Mouse (Mus musculus) kidney, embryonic 16.5 days (tissue): ENCODE measurements around the gene Spon1. TPM values are rescaled to one million over a fixed set of nuclear protein-coding genes. Genes with fewer than 3 reads are reported as not detected.

Source experiments
- ATAC-seq: fragments of 200-750 bp; cut with Nextera tagmentation; 2 replicates; pipeline ENCODE4 v1.8.0; 2017; ENCODE audit warnings: moderate TSS enrichment; ENCODE audit not compliant: low FRiP score, low TSS enrichment
- H3K27ac ChIP-seq: fragments of 300-500 bp; sonication (generic); 2 replicates; pipeline ENCODE4 v1.5.1; 2014; ENCODE audit warnings: low read length
- H3K27me3 ChIP-seq: fragments of 300-500 bp; sonication (generic); 2 replicates; pipeline ENCODE4 v1.6.1; 2014; ENCODE audit warnings: low read length, control low read depth, mixed read lengths; ENCODE audit not compliant: insufficient read depth
- H3K36me3 ChIP-seq: fragments of 300-500 bp; sonication (generic); 2 replicates; pipeline ENCODE4 v1.6.1; 2014; ENCODE audit warnings: low read length, control low read depth, mixed read lengths; ENCODE audit not compliant: insufficient read depth
- H3K4me1 ChIP-seq: fragments of 300-500 bp; sonication (generic); 2 replicates; pipeline ENCODE4 v1.6.1; 2014; ENCODE audit warnings: low read length, control low read depth, mixed read lengths; ENCODE audit not compliant: insufficient read depth
- H3K4me2 ChIP-seq: fragments of 300-500 bp; sonication (generic); replicated peaks from 2 replicates; pipeline ENCODE4 v1.6.1; 2014; ENCODE audit warnings: low read depth, low read length
- H3K4me3 ChIP-seq: fragments of 300-500 bp; sonication (generic); 2 replicates; pipeline ENCODE4 v1.5.1; 2014; ENCODE audit warnings: mild to moderate bottlenecking, low read length
- H3K9ac ChIP-seq: fragments of 300-500 bp; sonication (generic); replicated peaks from 2 replicates; pipeline ENCODE4 v1.6.1; 2014; ENCODE audit warnings: low read length
- H3K9me3 ChIP-seq: fragments of 300-500 bp; sonication (generic); 2 replicates; pipeline ENCODE4 v1.6.1; 2016; ENCODE audit warnings: low read length, control low read depth
- WGBS: fragments of 180-500 bp; shearing (Covaris S2); extraction: QIAGEN DNeasy Blood & Tissue Kit; methylation state at CpG from one replicate; pipeline ENCODE4 v1.1.7; 2014; 5-methylcytosine and 5-hydroxymethylcytosine counted together
- polyA plus RNA-seq: library from polyadenylated mRNA; unstranded; fragments of >200 nt; fragmentation: Nextera tagmentation; extraction: Ambion mirVana; gene quantifications from 2 replicates; pipeline ENCODE4 v1.2.1, GENCODE M21; 2015

Gene Spon1
- polyA plus RNA-seq, 1 experiment from 2014 or later: 13.7 TPM

DNA sequence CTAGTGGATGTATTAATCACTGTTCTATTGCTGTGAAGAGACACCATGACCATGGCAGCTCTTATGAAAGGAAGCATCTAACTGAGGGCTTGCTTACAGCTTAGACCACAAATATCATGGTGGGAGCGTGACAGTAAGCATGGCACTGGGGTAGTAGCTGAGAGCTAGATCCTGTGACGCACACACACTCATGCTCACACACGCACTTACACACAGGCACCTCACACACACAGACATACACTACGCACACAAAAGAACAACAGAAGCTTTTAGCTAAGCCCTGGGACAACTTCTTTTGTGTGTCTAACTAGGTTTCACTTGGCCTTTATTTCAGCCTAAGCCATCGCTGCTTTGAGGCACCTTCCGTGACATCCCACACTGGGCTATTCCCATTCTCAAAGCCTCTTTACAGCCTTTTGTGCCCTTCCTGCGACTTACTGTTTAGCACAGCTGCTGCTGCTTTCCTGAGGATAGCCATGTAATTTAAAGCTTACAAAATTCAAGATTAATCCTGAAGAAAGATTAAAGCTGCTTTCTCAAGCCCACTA, 138.6 kb downstream of the Spon1 start:
- H3K9me3 ChIP-seq: no peaks in the 10 kb centered on the region
- H3K36me3 ChIP-seq: no peaks in the 10 kb centered on the region
- WGBS: 86% methylated on average over 7 of the region's 7 CpGs
- H3K4me1 ChIP-seq: 0 out of 2 replicates have a peak, but pooled peaks cover 3% of the 10 kb centered on the region
- no peak overlapping the region for H3K4me3 ChIP-seq
- no peak overlapping the region for H3K4me2 ChIP-seq
- H3K27ac ChIP-seq: no peak overlapping the region
- H3K27me3 ChIP-seq: no peaks in the 10 kb centered on the region
- no peak overlapping the region for H3K9ac ChIP-seq
- ATAC-seq: no peak

- Histone ChIP-seq H3K9me3 (no peaks in the 10 kb centered on the region), H3K4me2 (no peak overlapping the region), H3K27ac (no peak overlapping the region), H3K36me3 (no peaks in the 10 kb centered on the region), H3K4me3 (no peak overlapping the region), H3K9ac (no peak overlapping the region), H3K27me3 (no peaks in the 10 kb centered on the region), H3K4me1 (no peaks in the 10 kb centered on the region)
- peak; percentile 57 for ATAC-seq
- 28% methylated on average over 12 of the region's 12 CpGs for WGBS
These were observed 143.5 kb downstream of the Spon1 start for GRCm38 (mm10) chr7:113909161-113909825.

DNA sequence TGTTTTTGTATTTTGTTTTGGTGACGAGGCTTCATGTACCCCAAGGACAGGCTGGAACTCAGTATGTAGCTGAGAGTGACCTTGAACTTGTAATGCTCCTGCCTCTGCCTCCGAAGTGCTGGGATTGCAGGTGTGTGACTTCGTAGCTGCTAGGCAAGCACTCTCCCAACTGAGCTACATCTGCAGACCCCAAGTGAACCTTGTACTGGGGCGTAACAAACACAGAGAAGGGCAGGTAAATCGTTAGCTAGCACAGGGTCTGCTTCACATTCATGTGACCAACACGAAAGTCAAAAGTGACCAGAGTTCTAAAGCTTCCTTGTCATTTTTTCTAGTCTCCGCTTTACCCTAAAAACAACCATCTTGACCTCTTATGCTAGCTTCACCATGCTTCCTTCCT, 145.1 kb downstream of the Spon1 start:
- H3K36me3 ChIP-seq: no peaks in the 10 kb centered on the region
- ATAC-seq: no peak; the same call in 1 of the 2 replicates
- H3K4me2 ChIP-seq: no peak overlapping the region
- no peaks in the 10 kb centered on the region for H3K4me1 ChIP-seq
- WGBS: 82% methylated on average over 7 of the region's 7 CpGs
- H3K9ac ChIP-seq: no peak overlapping the region
- H3K9me3 ChIP-seq: no peaks in the 10 kb centered on the region
- H3K4me3 ChIP-seq: no peak overlapping the region
- no peaks in the 10 kb centered on the region for H3K27me3 ChIP-seq
- H3K27ac ChIP-seq: no peak overlapping the region

DNA sequence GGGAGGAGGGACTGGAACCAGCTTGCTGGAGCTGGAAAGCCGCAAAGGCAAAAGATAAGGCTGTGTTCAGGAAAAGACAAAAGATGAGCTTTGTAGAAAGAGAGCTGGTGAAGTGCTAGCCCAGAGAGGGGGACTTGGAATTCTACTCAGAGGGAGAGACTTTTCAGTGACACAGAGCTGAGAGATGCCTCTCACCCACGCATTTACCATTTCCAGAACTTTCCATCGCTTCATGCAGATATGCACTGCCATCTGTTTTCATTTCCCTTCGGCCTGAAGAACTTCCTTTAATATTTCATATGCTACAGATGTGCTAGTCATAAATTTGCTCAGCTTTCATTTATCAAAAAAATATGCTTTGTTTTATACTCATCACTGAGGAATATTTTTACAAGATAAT, 150.1 kb downstream of the Spon1 start:
- no peak overlapping the region for H3K27ac ChIP-seq
- H3K4me3 ChIP-seq: no peak overlapping the region
- H3K9ac ChIP-seq: no peak overlapping the region
- ATAC-seq: no peak
- no peaks in the 10 kb centered on the region for H3K27me3 ChIP-seq
- 70% methylated on average over 4 of the region's 4 CpGs for WGBS
- H3K4me2 ChIP-seq: no peak overlapping the region
- H3K4me1 ChIP-seq: no peaks in the 10 kb centered on the region
- H3K36me3 ChIP-seq: no peaks in the 10 kb centered on the region
- no peaks in the 10 kb centered on the region for H3K9me3 ChIP-seq

GRCm38 (mm10) chr7:113918916-113919315, 153.1 kb downstream of the Spon1 start:
- Histone ChIP-seq H3K4me3 (no peak overlapping the region), H3K9me3 (no peaks in the 10 kb centered on the region), H3K27me3 (no peaks in the 10 kb centered on the region), H3K4me2 (no peak overlapping the region), H3K36me3 (no peaks in the 10 kb centered on the region), H3K9ac (no peak overlapping the region), H3K27ac (no peak overlapping the region), H3K4me1 (no peaks in the 10 kb centered on the region)
- 92% methylated on average over 3 of the region's 3 CpGs for WGBS
- ATAC-seq: no peak

DNA sequence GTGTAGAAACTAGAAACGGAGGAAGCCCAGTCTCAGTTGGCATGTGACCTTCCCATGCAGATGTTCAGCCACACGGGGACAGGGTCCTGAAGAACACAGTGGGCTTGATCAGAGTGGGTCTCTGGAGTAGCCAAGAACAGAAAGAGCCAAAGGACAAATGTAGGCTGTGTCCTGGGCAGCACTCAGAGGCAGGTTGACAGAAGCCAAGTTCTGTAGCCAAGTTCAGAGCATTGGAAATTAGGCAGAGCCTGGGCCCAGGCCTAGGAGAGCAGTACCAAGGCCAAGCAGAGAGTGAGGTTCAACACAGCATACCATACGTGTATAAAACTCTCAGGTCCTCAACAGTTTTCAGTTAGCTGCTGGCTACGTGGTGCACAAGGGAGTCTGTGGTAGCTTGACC, 153.7 kb downstream of the Spon1 start:
- H3K4me1 ChIP-seq: no peaks in the 10 kb centered on the region
- 84% methylated on average over 4 of the region's 4 CpGs for WGBS
- no peaks in the 10 kb centered on the region for H3K27me3 ChIP-seq
- H3K9me3 ChIP-seq: no peaks in the 10 kb centered on the region
- H3K9ac ChIP-seq: no peak overlapping the region
- ATAC-seq: no peak
- no peak overlapping the region for H3K4me3 ChIP-seq
- H3K4me2 ChIP-seq: no peak overlapping the region
- H3K36me3 ChIP-seq: no peaks in the 10 kb centered on the region
- H3K27ac ChIP-seq: no peak overlapping the region

DNA sequence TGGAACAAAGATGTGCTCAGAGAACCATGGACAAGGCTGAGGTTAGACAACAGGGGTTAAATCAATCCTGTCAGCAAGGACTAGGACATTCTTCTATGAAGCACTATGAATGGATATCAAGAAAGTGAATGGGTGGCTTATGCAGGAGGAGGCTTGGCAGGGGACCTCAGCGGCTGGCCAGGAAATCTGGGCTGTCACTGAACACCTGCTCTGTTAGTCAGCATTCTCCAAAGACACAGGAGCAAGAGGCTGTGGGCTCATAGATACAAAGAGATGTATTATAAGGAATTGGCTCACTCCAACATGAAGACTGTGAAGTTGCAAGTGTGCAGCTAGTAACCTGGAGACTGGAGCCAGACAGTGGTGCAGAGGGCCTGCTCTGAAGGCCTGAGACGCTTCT, 154.3 kb downstream of the Spon1 start:
- WGBS: 85% methylated on average over 2 of the region's 2 CpGs
- no peak overlapping the region for H3K4me2 ChIP-seq
- H3K9me3 ChIP-seq: no peaks in the 10 kb centered on the region
- no peak for ATAC-seq
- H3K4me3 ChIP-seq: no peak overlapping the region
- no peaks in the 10 kb centered on the region for H3K4me1 ChIP-seq
- no peak overlapping the region for H3K27ac ChIP-seq
- H3K36me3 ChIP-seq: no peaks in the 10 kb centered on the region
- H3K9ac ChIP-seq: no peak overlapping the region
- H3K27me3 ChIP-seq: no peaks in the 10 kb centered on the region

DNA sequence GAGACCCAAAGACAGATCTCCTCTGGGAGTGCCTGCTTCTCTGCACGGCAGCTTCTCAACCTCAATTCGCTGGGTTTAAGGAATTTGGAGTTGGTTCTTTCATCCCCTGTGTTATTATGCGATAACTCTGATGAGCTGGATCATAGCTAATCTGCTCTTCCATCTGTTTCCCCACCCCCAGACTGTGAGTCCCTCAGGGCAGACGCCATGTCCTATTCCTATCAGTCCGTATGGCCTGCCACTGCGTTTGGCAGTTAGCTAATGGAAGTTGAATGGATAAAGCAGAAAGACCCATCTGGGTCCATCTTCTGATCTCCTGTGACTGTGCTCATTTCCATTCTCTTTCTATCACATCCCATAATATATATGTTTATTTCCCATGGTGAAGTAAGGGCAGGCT, 158.8 kb downstream of the Spon1 start:
- H3K27ac ChIP-seq: no peak overlapping the region
- H3K4me2 ChIP-seq: no peak overlapping the region
- ATAC-seq: no peak
- no peaks in the 10 kb centered on the region for H3K4me1 ChIP-seq
- no peak overlapping the region for H3K4me3 ChIP-seq
- H3K9ac ChIP-seq: no peak overlapping the region
- WGBS: 90% methylated on average over 6 of the region's 6 CpGs
- H3K36me3 ChIP-seq: no peaks in the 10 kb centered on the region
- H3K9me3 ChIP-seq: no peaks in the 10 kb centered on the region
- no peaks in the 10 kb centered on the region for H3K27me3 ChIP-seq

DNA sequence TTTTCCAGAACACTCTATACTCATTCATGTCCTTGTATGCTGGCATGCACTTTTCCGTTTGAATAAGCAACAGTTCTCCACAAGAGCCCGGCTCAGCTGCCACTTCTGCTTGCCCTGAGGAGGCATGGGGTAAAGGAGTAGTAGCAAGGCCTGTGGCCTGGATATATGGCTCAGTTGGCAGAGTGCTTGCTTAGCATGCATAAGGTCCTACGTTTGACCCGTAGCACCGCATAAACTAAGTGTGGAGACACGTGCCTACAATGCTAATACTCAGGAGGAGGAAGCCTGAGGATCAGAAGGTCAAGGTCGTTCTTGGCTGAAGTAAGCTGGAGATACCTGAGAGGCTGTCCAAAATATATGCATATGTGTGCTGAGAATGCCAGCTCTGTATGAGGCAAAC, 185.1 kb downstream of the Spon1 start:
- no peak overlapping the region for H3K4me2 ChIP-seq
- ATAC-seq: no peak
- no peaks in the 10 kb centered on the region for H3K9me3 ChIP-seq
- H3K27ac ChIP-seq: no peak overlapping the region
- no peaks in the 10 kb centered on the region for H3K4me1 ChIP-seq
- 71% methylated on average over 7 of the region's 7 CpGs for WGBS
- H3K36me3 ChIP-seq: no peaks in the 10 kb centered on the region
- no peaks in the 10 kb centered on the region for H3K27me3 ChIP-seq
- no peak overlapping the region for H3K9ac ChIP-seq
- no peak overlapping the region for H3K4me3 ChIP-seq

GRCm38 (mm10) chr7:113955431-113955830, 189.6 kb downstream of the Spon1 start:
- no peaks in the 10 kb centered on the region for H3K4me1 ChIP-seq
- H3K27me3 ChIP-seq: no peaks in the 10 kb centered on the region
- H3K9ac ChIP-seq: no peak overlapping the region
- ATAC-seq: no peak
- H3K4me3 ChIP-seq: no peak overlapping the region
- H3K27ac ChIP-seq: no peak overlapping the region
- no peak overlapping the region for H3K4me2 ChIP-seq
- H3K36me3 ChIP-seq: no peaks in the 10 kb centered on the region
- WGBS: 75% methylated on average over 2 of the region's 2 CpGs
- no peaks in the 10 kb centered on the region for H3K9me3 ChIP-seq
